Mouse (Mus musculus): ENCODE measurements around the gene Shld2.

GRCm38 (mm10) chr14:34296350-34296749 is 13.9 kb downstream of the Shld2 start:
- TF ChIP-seq CTCF (IDR thresholded peaks at IDR 0.05; ENCODE audit: low read depth, low read length) (no peak), POLR2A (IDR thresholded peaks at IDR 0.05; ENCODE audit: borderline replicate concordance, low read depth, low read length) (no peak)
